Mouse (Mus musculus) C2C12 (cell line): ENCODE measurements around the gene Acadl. TPM values are rescaled to one million over a fixed set of nuclear protein-coding genes. Genes with fewer than 3 reads are reported as not detected.

ENCODE experiments used
- H3K27me3 ChIP-seq: one replicate; pipeline ENCODE4 v1.6.1; 2011; ENCODE audit not compliant: control insufficient read depth, insufficient read depth, insufficient read length
- H3K36me3 ChIP-seq: one replicate; pipeline ENCODE4 v1.6.1; 2011; ENCODE audit not compliant: control insufficient read depth, insufficient read depth
- H3K4me3 ChIP-seq: one replicate; pipeline ENCODE4 v1.5.1; 2011; ENCODE audit warnings: mild to moderate bottlenecking, control low read depth; ENCODE audit not compliant: poor library complexity, insufficient read depth, severe bottlenecking
- H3K79me2 ChIP-seq: one replicate; pipeline ENCODE4 v1.6.1; 2011; ENCODE audit not compliant: control insufficient read depth, insufficient read depth
- H3K79me3 ChIP-seq: one replicate; pipeline ENCODE4 v1.6.1; 2011; ENCODE audit warnings: low read depth, control low read depth
- H3ac ChIP-seq: one replicate; pipeline ENCODE3; 2011; ENCODE audit warnings: low read depth; ENCODE audit not compliant: control insufficient read depth, insufficient read length
- CEBPB ChIP-seq: IDR thresholded peaks from one replicate; pipeline ENCODE4 v1.6.1; 2011; ENCODE audit warnings: low read depth, mild to moderate bottlenecking, control low read depth, moderate library complexity
- CTCF ChIP-seq: IDR thresholded peaks from one replicate; pipeline ENCODE4 v1.5.1; 2011; ENCODE audit not compliant: control insufficient read depth, insufficient read depth, insufficient read length
- FOSL1 ChIP-seq: IDR thresholded peaks from one replicate; pipeline ENCODE4 v1.8.0; 2011; ENCODE audit warnings: mild to moderate bottlenecking, low read length; ENCODE audit not compliant: poor library complexity, insufficient read depth, severe bottlenecking
- MAX ChIP-seq: IDR thresholded peaks from one replicate; pipeline ENCODE4 v1.6.1; 2011; ENCODE audit warnings: mild to moderate bottlenecking, control low read depth
- MYOD1 ChIP-seq: IDR thresholded peaks from one replicate; pipeline ENCODE4 v1.6.1; 2011; ENCODE audit warnings: low read depth; ENCODE audit not compliant: control insufficient read depth, insufficient read length
- MYOG ChIP-seq: IDR thresholded peaks from one replicate; pipeline ENCODE4 v1.6.1; 2011; ENCODE audit not compliant: control insufficient read depth, insufficient read length; ENCODE audit errors: extremely low read depth
- USF1 ChIP-seq: IDR thresholded peaks from one replicate; pipeline ENCODE4 v1.6.1; 2011; ENCODE audit warnings: low read depth, mild to moderate bottlenecking, control low read depth, moderate library complexity
- polyA plus RNA-seq: library from polyadenylated mRNA; unstranded; fragments of >200 nt; fragmentation: generic; extraction: Trizol; gene quantifications from one replicate; pipeline ENCODE4 v1.2.1, GENCODE M21; 2012; ENCODE audit warnings: missing spikeins

The Acadl gene
- polyA plus RNA-seq, 1 experiment = 96.7 TPM

DNA sequence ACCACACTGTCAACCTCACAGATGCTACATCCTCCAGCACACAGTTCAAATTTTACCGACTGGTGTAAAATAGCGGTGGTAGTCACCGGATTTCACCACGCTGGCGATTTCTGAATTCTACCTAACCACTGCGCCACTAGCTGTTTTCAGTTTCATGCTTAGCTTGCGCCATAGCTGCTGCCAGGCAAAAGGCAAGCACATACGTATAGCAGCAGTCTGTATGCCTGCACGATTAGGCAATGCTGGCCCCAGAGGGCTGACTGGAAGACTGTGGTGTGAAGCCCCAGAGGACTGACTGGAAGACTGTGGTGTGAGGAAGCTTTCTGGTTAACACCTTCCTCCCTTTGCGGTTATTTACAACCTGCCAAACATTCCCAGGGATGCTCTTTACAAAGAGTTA, 21.1 kb downstream of the Acadl start:
- no peak overlapping the region for H3ac ChIP-seq
- H3K79me3 ChIP-seq = no peaks in the 10 kb centered on the region
- no peaks in the 10 kb centered on the region for H3K27me3 ChIP-seq
- no peaks in the 10 kb centered on the region for H3K79me2 ChIP-seq
- no peak overlapping the region for H3K4me3 ChIP-seq
- H3K36me3 ChIP-seq = peaks cover 40% of the 10 kb centered on the region
- TF ChIP-seq USF1 (no peak), MYOD1 (no peak), CEBPB (no peak), CTCF (no peak), MYOG (no peak)

GRCm38 (mm10) chr1:66841510-66841909, 21.6 kb downstream of the Acadl start:
- Histone ChIP-seq H3K79me3 (no peaks in the 10 kb centered on the region), H3K36me3 (peaks cover 36% of the 10 kb centered on the region), H3K4me3 (no peak overlapping the region), H3K79me2 (no peaks in the 10 kb centered on the region), H3K27me3 (no peaks in the 10 kb centered on the region), H3ac (no peak overlapping the region)
- TF ChIP-seq MYOG (no peak), MAX (no peak), FOSL1 (no peak), CEBPB (no peak), MYOD1 (no peak)

DNA sequence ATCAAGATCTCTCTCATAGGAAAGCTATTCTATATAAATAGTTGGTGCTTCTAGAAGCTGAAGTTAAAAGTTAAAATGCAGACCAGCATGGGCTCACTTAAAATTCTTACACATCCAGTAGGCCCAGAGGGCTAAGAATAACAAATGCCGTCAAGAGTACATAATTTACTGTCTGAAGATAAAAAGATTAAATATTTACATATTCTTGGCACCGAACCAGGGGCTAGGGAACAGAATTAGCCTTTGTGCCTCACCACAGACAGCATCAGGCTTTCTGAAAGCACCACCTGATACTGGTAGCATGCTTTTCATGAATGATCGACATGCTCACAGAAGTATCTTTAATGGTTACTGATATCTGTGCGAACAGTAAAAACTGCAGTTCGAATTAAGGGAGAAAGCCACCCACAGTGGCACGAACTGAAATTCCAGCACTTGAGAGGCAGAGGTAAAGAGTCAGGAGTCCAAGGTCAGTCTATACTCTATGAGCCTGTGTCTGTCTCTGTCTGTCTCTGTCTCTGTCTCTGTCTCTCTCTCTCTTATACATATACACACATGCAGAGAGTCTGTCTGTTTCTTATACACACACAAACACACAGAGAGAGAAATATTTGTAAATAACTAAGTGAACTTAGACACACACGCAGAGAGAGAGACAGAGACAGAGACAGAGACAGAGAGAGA, 23.2 kb downstream of the Acadl start:
- no peak overlapping the region for H3ac ChIP-seq
- TF ChIP-seq MYOD1 = no peak
- no peak for TF ChIP-seq CEBPB
- TF ChIP-seq USF1 = no peak
- TF ChIP-seq CTCF = no peak
- no peak for TF ChIP-seq FOSL1
- no peak for TF ChIP-seq MYOG
- TF ChIP-seq MAX = no peak
- H3K79me3 ChIP-seq = no peaks in the 10 kb centered on the region
- H3K4me3 ChIP-seq = no peak overlapping the region
- no peaks in the 10 kb centered on the region for H3K27me3 ChIP-seq
- no peaks in the 10 kb centered on the region for H3K79me2 ChIP-seq
- H3K36me3 ChIP-seq = peaks cover 35% of the 10 kb centered on the region

GRCm38 (mm10) chr1:66839135-66839534, 23.9 kb downstream of the Acadl start:
- no peak overlapping the region for H3K4me3 ChIP-seq
- no peak for TF ChIP-seq MYOG
- no peak for TF ChIP-seq MYOD1
- TF ChIP-seq CEBPB = no peak
- no peak for TF ChIP-seq FOSL1
- no peak for TF ChIP-seq MAX
- no peak for TF ChIP-seq CTCF
- TF ChIP-seq USF1 = no peak
- H3K36me3 ChIP-seq = peaks cover 40% of the 10 kb centered on the region
- no peaks in the 10 kb centered on the region for H3K79me2 ChIP-seq
- H3ac ChIP-seq = no peak overlapping the region
- H3K79me3 ChIP-seq = no peaks in the 10 kb centered on the region
- no peaks in the 10 kb centered on the region for H3K27me3 ChIP-seq

- TF ChIP-seq USF1 (no peak), FOSL1 (no peak), MYOD1 (no peak), CEBPB (no peak), MAX (no peak), CTCF (no peak)
- Histone ChIP-seq H3ac (no peak overlapping the region), H3K4me3 (no peak overlapping the region), H3K36me3 (peaks cover 43% of the 10 kb centered on the region), H3K27me3 (no peaks in the 10 kb centered on the region), H3K79me3 (no peaks in the 10 kb centered on the region), H3K79me2 (no peaks in the 10 kb centered on the region)
Measured at GRCm38 (mm10) chr1:66838184-66839042, 24.7 kb downstream of the Acadl start.

DNA sequence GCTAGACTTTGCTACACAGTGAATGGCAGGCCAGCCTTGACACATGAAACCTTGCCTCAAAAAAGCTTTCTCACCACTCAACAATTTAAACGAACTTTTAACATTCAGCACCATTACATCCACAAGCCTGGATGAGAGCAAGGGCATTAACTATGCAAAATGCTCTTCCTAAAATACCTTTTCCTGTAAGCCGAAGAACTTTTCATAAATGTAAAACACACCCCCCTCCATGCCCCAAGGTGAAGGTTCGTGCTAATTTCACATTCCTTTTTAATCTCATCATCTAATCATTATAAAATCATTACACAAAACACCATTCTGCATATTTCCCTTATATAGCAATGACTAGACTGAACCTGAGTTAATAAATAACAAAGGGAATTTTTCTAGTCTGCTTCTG, 25.9 kb downstream of the Acadl start:
- H3K4me3 ChIP-seq = no peak overlapping the region
- no peaks in the 10 kb centered on the region for H3K79me3 ChIP-seq
- H3K27me3 ChIP-seq = no peaks in the 10 kb centered on the region
- peaks cover 39% of the 10 kb centered on the region for H3K36me3 ChIP-seq
- H3K79me2 ChIP-seq = no peaks in the 10 kb centered on the region
- no peak for TF ChIP-seq CTCF
- TF ChIP-seq MAX = no peak
- TF ChIP-seq MYOD1 = no peak
- TF ChIP-seq MYOG = no peak
- no peak for TF ChIP-seq USF1
- TF ChIP-seq CEBPB = no peak
- no peak for TF ChIP-seq FOSL1
- H3ac ChIP-seq = no peak overlapping the region
